Mouse (Mus musculus): ENCODE measurements around the gene Kif27.

Gene Kif27

DNA sequence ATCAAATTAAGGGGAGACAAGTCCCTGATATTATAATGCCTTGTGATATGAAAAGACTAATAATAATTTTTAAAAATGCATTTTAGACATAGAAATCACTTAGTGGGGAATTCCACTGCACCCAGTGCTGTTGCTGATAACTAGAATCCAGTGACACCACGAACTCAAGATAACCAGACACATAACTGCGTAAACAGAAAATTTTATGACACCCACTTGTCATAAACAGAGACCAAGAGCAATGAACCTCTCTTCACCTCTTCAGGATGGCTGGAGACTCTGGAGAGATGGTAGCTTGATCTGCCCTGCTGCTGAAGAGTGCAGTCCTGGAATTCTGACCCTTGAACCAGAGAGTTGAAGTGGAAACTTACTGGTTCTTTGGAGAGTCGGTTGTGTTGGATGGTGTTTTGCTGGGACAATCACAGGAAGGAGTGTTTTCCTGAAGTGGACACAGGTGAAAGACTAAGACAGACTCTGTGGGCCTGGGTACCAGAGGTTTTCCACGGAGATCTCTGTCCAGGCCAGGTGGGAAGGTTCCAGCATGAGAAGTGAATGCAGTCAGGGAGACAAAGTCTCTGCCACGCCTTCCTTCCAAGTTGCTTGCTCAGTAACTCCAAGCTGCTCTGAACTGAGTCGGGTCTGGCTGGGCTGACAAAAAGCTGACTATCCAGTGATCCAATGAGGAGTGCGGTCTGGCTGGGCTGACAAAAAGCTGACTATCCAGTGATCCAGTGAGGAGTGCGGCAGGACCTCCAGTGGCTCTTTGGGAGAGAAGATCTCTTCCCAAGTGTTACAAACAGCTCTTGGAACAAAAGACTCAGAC is 5.6 kb upstream of the Kif27 start:
- no peak for ATAC-seq (ENCODE audit: low TSS enrichment)

DNA sequence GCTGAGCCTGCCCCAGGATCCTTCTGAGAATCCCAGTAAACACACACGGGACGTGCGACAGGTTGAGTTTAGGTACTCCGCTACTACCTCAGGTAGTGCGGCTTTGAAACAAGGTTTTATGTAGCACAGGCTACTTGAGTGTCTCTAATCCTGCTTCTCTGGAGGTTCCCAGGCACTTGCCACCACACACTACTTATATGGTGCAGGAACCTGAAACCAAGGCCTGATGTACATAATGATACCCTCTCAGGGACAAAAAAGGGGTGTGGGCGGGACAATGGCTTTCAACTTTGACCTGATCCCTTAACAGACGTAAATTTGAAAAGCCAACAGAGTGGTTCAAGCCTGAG is 357 bp upstream of the Kif27 start:
- peak; percentile 76; the same call in 1 of the 2 replicates for ATAC-seq (ENCODE audit: low TSS enrichment)

DNA sequence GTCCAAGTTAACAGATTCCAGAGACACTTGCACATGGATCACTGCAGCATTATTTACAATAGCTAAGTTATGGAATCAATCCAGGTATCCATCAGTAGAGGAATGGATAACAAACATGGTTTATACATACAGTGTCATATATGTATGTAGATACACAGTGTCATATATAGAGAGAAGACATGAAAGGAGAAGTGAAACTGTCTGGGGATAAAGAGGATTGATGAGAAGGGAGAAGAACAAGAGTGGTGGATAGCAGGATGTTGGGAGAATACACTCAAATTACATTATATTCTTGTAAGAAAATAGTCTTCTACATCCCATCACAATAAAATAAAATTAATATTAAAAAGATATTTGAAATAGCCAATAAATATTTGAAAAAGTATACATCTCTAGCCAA is 5.9 kb downstream of the Kif27 start:
- no peak for ATAC-seq (ENCODE audit: low TSS enrichment)

DNA sequence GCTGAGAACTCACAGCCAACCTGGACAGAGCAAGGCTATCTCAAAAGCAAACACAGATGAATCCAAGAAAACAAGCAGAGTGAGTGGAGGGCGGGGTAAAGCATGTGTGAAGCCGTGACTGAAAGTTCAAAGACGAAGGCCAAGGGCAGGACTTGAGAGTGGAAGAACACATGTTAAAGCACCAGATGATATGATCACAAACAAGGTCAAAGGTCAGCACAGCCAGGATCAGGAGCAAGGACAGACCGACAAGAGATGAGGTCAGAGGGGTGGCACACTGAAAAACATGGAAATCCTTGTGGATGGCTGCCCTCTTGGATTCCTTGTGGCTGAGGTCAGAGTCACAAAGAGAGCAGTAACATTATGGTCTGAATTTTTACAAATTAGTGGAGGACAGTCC is 8.3 kb downstream of the Kif27 start:
- ATAC-seq (ENCODE audit: low TSS enrichment): no peak

DNA sequence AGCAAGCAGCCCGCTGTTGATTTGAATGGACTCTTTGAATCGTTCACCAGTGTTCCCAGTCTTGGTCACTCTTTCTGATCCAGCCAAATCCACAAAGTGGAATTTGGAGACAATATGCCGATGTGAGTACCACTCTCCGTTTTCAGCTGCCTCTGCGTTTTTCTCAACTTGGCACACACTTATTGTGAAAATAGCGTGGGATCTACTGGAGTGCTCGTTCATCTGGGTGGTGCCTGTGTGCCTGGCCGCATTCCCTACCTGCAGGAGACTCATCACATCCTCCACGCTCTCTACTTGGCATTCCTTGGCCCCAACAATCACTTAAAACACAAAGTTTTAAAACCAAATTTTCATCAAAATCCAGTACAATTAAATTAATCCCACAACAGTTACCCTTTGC is 14.4 kb downstream of the Kif27 start:
- peak; percentile 77 for ATAC-seq (ENCODE audit: low TSS enrichment)

DNA sequence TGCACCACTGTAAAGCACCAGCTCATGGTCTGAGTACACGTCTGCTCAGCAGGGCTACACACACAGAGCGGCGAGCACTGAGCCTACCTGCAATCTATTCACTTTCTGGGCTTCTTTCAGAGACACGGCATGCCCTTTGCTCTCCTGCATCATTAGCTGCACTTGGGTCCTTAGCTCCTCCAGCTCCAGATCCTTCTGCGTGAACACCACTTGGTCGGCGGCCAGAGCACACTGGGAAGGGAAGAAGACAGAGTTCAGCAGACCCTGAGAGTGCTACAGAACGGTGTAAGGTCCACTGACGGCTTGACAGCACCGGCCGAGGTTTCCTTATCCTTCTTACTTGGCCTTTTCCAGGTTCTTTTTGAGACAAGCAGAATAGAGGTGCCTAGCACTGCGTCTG is 21.5 kb downstream of the Kif27 start:
- no peak for ATAC-seq (ENCODE audit: low TSS enrichment)

DNA sequence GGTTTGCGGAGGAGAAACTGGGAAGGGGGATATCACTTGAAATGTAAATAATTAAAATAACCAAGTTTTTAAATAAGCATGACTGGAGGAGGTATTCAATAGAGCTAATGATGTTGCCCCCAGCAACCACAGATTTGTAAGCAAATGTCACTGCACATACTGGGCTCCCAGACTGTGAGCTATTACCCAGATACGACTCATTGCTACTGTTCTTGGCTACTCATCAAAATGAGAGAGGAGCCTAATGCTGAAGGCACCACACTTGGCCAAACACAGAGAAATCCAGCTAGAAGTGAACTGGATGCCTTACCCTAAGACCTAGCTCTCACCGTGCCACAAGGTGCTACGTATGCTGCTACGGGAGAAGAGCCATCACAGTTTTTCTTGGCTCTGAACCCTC is 24.8 kb downstream of the Kif27 start:
- no peak for ATAC-seq (ENCODE audit: low TSS enrichment)

DNA sequence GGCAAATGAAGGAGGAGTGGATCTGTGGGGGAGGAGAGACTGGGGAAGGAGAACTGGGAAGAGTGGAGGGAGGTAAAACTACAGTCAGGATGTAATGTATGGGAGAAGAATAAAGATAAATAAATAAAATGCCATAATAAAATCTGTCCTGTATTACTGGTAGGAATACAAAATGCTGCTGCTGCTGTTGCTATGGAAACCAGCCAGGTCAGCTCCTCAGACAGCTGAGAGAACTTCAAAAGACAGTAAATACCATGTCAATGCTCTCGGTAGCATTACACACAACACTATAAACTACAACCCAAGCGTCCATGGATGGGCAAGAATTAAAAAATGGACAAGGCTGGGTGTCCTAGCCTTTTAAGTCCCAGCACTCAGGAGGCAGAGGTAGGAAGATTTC is 41.2 kb downstream of the Kif27 start:
- no peak for ATAC-seq (ENCODE audit: low TSS enrichment)

DNA sequence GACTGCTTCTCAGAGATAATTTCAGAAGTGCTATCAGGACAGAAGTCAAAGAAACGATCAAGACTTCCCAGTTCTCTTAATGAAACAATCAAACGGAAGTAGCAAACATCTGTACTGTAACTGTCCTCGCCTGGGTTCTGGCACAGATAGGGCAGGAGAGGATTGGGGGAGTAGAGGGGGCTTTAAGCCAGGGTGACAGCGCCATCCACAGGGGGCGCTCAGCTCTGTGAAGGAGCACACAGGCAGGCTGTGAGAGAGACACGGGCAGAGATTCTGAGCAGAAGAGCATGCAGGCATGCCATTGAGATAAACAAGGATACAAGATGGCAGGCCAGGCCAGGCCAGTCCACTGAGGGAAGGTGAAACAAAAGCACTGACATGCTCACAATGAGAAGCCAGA is 43.9 kb downstream of the Kif27 start:
- ATAC-seq (ENCODE audit: low TSS enrichment): no peak

DNA sequence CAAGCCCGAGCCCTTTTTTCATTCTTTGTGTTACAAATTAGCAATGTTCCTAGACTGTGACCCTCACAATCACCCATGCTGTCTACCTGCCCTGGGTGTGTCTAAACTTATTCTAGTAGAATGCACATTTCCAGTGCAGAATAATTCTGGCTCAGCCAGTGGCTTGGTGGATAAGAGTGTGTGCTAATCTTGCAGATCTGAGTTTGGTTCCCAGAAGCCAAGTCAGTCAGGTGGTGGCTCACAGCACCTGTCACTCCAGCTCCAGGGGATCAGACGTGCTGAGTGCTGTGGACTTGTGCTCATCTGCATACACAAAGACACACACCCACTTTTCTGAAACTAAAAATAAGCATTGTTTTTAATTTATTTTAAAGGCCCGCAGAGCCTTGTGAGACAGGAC is 45.2 kb downstream of the Kif27 start:
- ATAC-seq (ENCODE audit: low TSS enrichment): no peak

DNA sequence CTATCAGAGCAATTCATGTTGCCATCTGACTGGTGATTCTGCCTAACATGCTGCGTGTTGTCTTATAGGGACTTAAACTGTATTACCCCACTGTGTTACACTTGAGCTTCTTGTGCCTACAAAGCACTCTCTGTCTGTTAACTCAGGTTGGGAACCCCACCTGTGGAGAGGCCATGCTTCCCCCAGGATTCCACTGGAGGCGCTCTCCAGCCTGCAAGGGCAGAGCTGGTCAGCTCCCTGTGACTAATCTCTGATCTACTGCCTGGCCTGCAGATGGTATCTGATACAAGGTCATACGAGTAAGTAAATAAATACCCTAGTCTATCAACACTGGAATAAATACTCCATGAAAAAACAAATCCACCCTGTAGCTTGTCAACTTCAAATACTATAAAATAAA is 47.6 kb downstream of the Kif27 start:
- no peak for ATAC-seq (ENCODE audit: low TSS enrichment)

DNA sequence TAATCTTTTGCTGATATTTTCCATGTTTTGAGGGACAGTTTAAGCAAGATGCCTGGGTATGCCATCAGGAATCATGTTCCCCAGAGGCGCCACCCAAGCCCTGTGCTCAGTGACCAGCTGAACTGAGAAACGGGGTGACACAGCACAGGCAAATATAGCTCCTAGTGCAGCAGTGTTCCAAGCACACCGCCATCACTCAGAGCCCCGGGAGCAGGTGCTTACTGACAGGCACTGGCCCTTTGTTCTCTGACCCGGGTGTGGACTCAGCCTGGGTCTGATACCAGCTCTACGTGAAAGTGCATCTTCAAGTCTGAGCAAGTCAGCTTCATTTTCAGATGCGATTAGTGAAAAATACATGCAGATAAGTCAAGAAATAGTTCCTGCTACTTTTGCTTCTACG is 49.4 kb downstream of the Kif27 start:
- ATAC-seq (ENCODE audit: low TSS enrichment): no peak

DNA sequence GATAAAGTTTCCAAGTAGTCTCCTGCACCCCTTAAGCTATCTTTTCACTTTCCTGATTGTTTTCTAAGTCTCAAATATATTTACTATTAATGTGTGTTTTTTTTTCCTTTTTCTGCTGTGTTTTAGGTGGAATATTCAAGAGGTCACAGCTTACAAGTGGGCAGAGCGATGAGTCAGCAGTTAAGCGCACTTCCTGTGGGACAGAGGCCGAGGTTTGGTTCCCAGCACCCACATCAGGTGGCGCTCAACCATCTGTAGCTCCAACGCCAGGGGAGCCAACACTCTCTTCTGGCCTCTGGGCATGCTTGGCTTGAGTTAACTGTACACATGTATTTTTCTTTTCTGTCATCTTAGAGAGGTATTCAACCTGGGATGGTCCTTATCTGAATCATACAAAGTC is 51.5 kb downstream of the Kif27 start:
- no peak for ATAC-seq (ENCODE audit: low TSS enrichment)

DNA sequence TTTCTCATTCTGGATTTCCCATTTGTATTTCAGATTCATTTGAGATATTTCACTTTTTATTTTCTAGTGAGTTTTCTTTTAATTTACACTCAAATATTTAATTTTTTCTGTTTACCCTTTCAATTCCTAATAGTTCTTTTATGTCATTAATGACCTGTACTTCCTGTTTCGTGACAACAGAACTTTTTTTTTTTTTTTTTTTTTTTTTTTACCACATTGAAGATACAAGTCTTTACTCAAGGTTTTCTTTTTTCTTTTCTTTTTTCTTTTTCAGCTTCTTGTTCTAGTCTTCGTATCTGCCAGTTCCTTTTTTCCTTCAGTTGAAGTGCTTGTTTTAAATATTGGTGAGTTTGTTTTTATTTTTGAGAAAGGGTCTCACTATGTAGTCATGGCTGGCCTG is 53.7 kb downstream of the Kif27 start:
- ATAC-seq (ENCODE audit: low TSS enrichment): no peak

DNA sequence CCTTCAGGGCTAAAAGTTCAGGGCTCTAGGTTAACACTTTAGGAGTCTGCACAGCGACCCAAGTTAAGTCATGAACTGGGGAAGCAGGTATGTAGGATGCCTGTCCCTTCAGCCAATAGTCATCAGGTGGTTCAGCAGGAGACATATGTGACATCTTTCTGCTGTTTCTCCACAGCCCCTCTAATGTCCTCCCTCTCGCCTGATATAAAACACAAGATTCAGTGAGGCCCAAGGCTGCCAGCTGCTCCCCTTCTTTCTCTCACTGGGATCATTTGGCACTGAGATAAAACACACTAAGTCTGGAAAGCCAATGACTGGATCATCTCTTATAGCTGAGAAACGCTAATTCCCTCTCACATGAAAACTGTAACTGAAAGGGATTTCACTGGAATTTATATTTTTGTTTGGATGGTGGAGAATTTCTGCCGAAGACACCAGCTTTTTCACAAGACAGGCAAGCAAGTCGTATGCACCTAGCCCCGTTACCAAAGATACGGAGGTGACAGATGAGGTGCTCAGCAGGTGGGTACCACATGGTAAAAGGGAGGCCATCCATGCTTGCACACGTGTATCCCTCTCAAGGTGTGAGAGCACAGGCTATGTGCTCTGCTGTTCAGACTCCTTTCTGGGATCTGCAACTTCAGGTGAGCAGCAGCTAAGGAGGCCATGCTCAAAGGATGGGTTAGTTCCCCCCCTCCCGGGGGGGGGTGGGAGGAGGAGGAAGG is 56.3 kb downstream of the Kif27 start:
- ATAC-seq (ENCODE audit: low TSS enrichment): no peak

DNA sequence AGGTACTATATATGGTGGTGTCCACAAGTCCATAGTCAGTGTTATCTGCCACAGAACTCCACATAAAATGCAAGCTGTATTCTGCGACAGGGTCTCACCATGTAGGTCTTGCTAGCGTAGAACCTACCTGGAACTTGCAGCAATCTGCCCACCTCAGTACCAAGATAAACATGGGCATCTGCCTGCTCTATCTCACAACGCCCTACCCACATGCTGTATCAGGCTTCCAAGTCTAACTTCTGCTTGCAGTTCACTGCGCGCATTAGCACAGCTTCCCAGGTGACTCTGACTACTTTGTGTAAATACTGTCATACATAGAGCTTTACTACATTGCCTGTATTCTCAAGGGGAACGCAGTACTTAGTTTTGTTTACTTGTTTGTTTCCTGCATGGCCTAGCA is 57.0 kb downstream of the Kif27 start:
- no peak for ATAC-seq (ENCODE audit: low TSS enrichment)

DNA sequence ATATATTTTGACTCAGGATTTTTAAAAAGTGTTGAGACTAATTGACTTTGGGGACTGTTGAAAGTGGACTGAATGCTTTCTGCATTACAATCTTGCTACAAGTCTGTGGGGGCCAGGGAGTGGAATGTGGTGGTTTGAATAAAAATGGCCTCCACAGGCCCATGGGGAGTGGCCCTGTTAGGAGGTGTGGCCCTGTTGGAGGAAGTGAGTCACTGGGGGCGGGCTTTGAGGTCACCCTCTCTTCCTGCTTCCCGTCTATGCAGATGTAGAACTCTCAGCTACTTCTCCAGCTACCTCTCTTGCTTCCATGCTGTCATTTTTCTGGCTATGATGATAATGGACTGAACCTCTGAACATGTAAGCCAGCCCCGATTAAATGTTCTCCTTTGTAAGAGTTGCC is 60.2 kb downstream of the Kif27 start:
- no peak for ATAC-seq (ENCODE audit: low TSS enrichment)

DNA sequence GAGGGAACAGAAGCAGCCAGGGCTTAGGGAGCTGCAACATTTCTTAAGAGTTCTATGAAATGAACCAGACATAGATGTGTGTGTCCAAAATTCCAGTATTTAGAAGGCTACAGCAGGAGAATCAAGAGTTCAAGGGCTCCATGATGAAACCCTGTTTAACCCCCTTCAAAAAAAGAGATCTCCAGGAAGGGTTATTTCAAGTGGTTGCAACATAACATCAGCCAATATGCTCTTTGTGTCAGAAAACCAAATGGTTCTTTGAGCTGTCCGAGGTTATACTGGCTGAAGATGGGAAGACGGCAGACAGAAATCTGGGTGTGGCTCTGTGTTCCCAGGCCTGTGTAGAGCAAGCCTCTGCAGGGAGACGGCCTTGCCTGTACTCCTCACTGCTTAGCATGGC is 63.3 kb downstream of the Kif27 start:
- ATAC-seq (ENCODE audit: low TSS enrichment): no peak

DNA sequence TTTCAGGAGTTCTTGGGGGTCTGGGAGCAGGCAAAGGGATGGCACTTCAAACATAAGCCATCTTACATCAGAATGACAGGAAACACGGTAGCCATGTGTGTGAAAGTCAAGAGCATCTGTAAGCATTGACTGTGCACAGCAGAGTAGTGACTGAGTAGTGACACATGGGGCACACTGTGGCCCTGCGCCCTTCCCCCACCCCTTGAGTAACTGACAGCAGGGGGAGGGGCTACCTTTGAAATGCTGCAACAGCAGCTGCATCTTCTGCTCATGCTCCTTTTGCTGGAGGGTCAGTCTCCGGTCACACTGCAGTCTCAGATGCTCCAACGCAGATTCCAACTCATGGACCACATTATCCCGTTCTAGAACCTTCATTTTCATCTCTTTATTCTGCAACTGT is 66.1 kb downstream of the Kif27 start:
- ATAC-seq (ENCODE audit: low TSS enrichment): no peak

DNA sequence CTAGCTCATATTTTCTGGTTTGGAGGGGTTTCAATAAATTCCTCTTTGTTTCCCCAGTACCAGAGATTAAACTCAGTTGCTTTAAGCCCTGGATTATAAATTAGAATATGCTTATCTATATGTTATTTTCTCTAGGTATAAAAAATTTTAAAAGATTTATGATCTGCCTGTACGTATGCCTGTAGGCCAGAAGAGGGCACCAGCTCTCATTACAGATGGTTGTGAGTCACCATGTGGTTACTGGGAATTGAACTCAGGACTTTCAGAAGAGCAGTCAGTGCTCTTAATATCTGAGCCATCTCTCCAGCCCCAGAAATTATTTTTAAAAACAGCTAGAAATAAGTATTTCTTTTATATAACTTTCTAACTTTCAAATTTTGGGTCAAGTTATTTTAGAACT is 69.6 kb downstream of the Kif27 start:
- ATAC-seq (ENCODE audit: low TSS enrichment): no peak

DNA sequence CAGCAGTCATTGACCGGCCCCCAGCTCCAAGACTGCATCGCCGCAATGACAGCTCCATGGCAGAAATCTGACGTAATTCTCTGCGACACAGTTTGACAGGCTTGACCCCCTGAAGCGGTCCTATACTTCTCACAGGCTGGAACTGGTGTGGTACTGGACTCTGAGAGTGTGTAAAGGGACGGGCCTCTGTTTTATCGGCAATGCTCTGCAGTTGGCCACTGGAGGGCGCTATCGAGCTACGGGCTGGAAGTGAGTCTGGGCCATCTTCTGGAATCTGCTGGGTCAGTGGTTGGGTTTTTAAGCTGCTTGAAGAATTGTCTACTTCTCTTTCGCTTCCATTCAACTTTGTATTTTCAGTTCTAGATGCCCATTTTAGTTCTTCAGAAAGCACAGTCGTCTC is 71.1 kb downstream of the Kif27 start:
- ATAC-seq (ENCODE audit: low TSS enrichment): peak; percentile 92; the same call in 1 of the 2 replicates

DNA sequence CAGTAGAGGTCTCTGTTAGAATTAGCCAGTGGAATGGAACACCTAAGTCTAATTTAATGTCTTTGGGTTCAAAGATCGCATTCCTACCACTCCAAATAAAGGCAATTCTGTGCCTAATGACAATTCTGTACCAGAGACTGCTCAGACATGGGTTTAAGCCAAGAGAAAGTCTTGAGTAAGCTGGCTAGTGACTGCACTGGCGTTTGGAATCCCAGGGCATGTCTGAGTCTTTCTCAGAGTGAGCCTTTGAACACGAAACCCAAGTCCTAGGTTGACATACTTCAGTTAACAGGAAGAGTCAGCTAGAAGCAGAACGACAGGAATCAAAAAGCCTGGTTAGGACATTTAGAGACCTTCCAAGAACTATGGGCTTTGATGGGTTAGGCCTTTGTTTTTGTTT is 75.5 kb downstream of the Kif27 start:
- no peak for ATAC-seq (ENCODE audit: low TSS enrichment)

DNA sequence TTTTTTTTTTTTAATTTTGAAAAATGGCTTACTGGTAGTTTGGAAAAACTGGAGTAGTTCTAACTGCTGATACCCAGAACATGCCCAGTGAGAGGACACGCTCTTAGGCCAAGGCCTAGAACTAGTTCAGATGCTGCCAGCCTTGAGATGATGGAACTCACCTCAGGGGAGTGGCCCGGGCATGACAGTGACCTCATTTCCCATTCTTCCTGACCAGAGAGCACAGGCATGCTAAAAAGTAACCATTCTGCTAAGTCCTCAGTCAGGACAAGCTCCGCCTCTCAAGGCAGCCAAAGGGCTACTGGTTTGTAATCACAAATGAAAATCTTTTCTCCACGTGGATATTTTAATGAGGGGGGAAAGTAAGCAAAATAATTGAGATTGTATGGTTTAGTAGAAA is 77.0 kb downstream of the Kif27 start:
- no peak for ATAC-seq (ENCODE audit: low TSS enrichment)

DNA sequence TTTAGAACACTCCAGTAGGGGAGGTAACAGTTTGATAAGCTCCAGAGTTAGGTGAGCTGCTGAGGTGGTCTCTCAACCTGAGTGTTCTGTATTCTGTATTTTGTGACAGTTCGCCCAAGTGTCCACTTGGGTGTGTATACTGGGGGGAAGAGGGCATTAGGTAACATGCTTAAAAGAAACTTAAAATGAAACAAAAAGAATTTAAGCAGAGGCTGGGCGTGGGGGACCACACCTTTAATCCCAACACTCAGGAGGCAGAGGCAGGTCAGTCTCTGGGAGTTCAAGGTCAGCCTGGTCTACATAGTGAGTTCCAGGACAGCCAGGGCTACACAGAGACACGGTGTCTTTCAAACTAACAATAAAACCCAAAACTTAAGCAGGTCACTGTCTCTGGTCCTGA is 78.4 kb downstream of the Kif27 start:
- ATAC-seq (ENCODE audit: low TSS enrichment): no peak
